Mouse (Mus musculus): ENCODE results near the gene Gm13199.

- TF ChIP-seq CTCF (IDR thresholded peaks at IDR 0.05; ENCODE audit: low read depth, low read length) (no peak), POLR2A (IDR thresholded peaks at IDR 0.05; ENCODE audit: borderline replicate concordance, low read depth, low read length) (no peak)
These were observed 26.7 kb upstream of the Gm13199 start for GRCm38 (mm10) chr2:5889412-5889811.
